Mouse (Mus musculus) heart, postnatal 0 days (tissue): ENCODE data around the gene Lpin1.

Source experiments
- CTCF ChIP-seq: IDR thresholded peaks from 2 replicates; pipeline ENCODE4 v1.5.1; 2016; ENCODE audit warnings: antibody characterized with exemption, control low read depth, low read depth
- EP300 ChIP-seq: IDR thresholded peaks from 2 replicates; pipeline ENCODE4 v1.6.1; 2016; ENCODE audit warnings: antibody characterized with exemption, low read depth

- TF ChIP-seq CTCF: no peak
- no peak for TF ChIP-seq EP300
These were observed 30.5 kb downstream of the Lpin1 start for GRCm38 (mm10) chr12:16580306-16580705.
